Mouse (Mus musculus) liver, postnatal 0 days (tissue): Measurements from ENCODE around the gene Armcx5. TPM values are rescaled to one million over a fixed set of nuclear protein-coding genes. Genes with fewer than 3 reads are reported as not detected.
"Not testable (repeated sequence)": the region's sequence is repeated elsewhere in the genome, so short reads cannot be mapped to it uniquely, and the experiment has no call there.

Experiments
- ATAC-seq: fragments of 200-750 bp; cut with Nextera tagmentation; 2 replicates; pipeline ENCODE4 v1.8.0; 2017; ENCODE audit warnings: mild to moderate bottlenecking, moderate library complexity
- DNase-seq: peaks from one replicate; pipeline ENCODE4 v3.0.0-alpha.2; 2016
- H3K27ac ChIP-seq: fragments of 300-500 bp; sonication (generic); 2 replicates; pipeline ENCODE4 v1.5.1; 2014; ENCODE audit warnings: antibody characterized with exemption, moderate library complexity, mild to moderate bottlenecking, low read depth
- H3K27me3 ChIP-seq: fragments of 300-500 bp; sonication (generic); 2 replicates; pipeline ENCODE4 v1.6.1; 2014; ENCODE audit warnings: low read length, control low read depth, mixed read lengths; ENCODE audit not compliant: insufficient read depth
- H3K36me3 ChIP-seq: fragments of 300-500 bp; sonication (generic); replicated peaks from 2 replicates; pipeline ENCODE4 v1.6.1; 2014; ENCODE audit warnings: mild to moderate bottlenecking, control low read depth, low read length, moderate library complexity, mixed read lengths; ENCODE audit not compliant: insufficient read depth
- H3K4me1 ChIP-seq: fragments of 300-500 bp; sonication (generic); 2 replicates; pipeline ENCODE4 v1.6.1; 2014; ENCODE audit warnings: antibody characterized with exemption, mild to moderate bottlenecking, control low read depth; ENCODE audit not compliant: insufficient read depth
- H3K4me2 ChIP-seq: fragments of 300-500 bp; sonication (generic); 2 replicates; pipeline ENCODE4 v1.6.1; 2014; ENCODE audit warnings: low read depth, mild to moderate bottlenecking, low read length, moderate library complexity, mixed read lengths
- H3K4me3 ChIP-seq: fragments of 300-500 bp; sonication (generic); 2 replicates; pipeline ENCODE4 v1.5.1; 2014; ENCODE audit warnings: low read depth, low read length
- H3K9ac ChIP-seq: fragments of 300-500 bp; sonication (generic); replicated peaks from 2 replicates; pipeline ENCODE4 v1.6.1; 2014; ENCODE audit warnings: mild to moderate bottlenecking, moderate library complexity
- H3K9me3 ChIP-seq: fragments of 300-500 bp; sonication (generic); 2 replicates; pipeline ENCODE4 v1.6.1; 2016; ENCODE audit warnings: mild to moderate bottlenecking, control low read depth, low read length, mixed read lengths
- CTCF ChIP-seq: sonication (generic); IDR thresholded peaks from 2 replicates; pipeline ENCODE4 v1.5.1; 2016; ENCODE audit warnings: antibody characterized with exemption, low read depth
- EP300 ChIP-seq: IDR thresholded peaks from 2 replicates; pipeline ENCODE4 v1.6.1; 2016; ENCODE audit warnings: antibody characterized with exemption, low read depth, mild to moderate bottlenecking
- WGBS: fragments of 180-500 bp; shearing (Covaris S2); extraction: QIAGEN DNeasy Blood & Tissue Kit; methylation state at CpG from one replicate; pipeline ENCODE4 v1.1.7; 2014; ENCODE audit not compliant: insufficient replicate concordance; 5-methylcytosine and 5-hydroxymethylcytosine counted together
- polyA plus RNA-seq: library from polyadenylated mRNA; unstranded; fragments of >200 nt; fragmentation: Nextera tagmentation; extraction: Ambion mirVana; gene quantifications from 2 replicates; pipeline ENCODE4 v1.2.1, GENCODE M21; 2015

Armcx5 gene
- polyA plus RNA-seq, 1 experiment from 2014 or later, result 2.6 TPM

- no peak overlapping the region for H3K4me2 ChIP-seq
- TF ChIP-seq CTCF (no peak), EP300 (no peak)
- no peak overlapping the region for H3K4me3 ChIP-seq
- H3K4me1 ChIP-seq, result peaks cover 4% of the 10 kb centered on the region; the same call in 1 of the 2 replicates
- DNase-seq, result no peak
- no peak for ATAC-seq
- 59% methylated on average over 2 of the region's 2 CpGs for WGBS
- H3K9me3 ChIP-seq, result no peaks in the 10 kb centered on the region
- H3K27ac ChIP-seq, result no peak overlapping the region
- H3K27me3 ChIP-seq, result no peaks in the 10 kb centered on the region; the same call in 1 of the 2 replicates
- no peaks in the 10 kb centered on the region for H3K36me3 ChIP-seq
- H3K9ac ChIP-seq, result no peak overlapping the region
These were observed 3.6 kb upstream of the Armcx5 start for GRCm38 (mm10) chrX:135738730-135739520.

GRCm38 (mm10) chrX:135743056-135743355 lies 473 bp downstream of the Armcx5 start:
- ATAC-seq (peak; percentile 38), DNase-seq (no peak)
- Histone ChIP-seq H3K27me3 (no peaks in the 10 kb centered on the region), H3K9me3 (no peaks in the 10 kb centered on the region), H3K4me1 (peaks cover 4% of the 10 kb centered on the region; the same call in 1 of the 2 replicates), H3K27ac (peak overlapping the region; percentile 64; the same call in 1 of the 2 replicates), H3K36me3 (no peaks in the 10 kb centered on the region), H3K4me2 (peak overlapping the region; percentile 70), H3K4me3 (peak overlapping the region; percentile 68), H3K9ac (peak overlapping the region; percentile 61)
- no peak for TF ChIP-seq EP300
- TF ChIP-seq CTCF, result no peak; the same call in none of the 2 replicates
- 12% methylated on average over 7 of the region's 7 CpGs for WGBS

GRCm38 (mm10) chrX:135745376-135745775 lies 2.8 kb downstream of the Armcx5 start:
- H3K4me1 ChIP-seq, H3K27ac ChIP-seq, H3K4me2 ChIP-seq, H3K4me3 ChIP-seq, H3K9ac ChIP-seq, H3K27me3 ChIP-seq, ATAC-seq, DNase-seq, H3K9me3 ChIP-seq, H3K36me3 ChIP-seq: not testable (repeated sequence)
- 88% methylated on average over 3 of the region's 3 CpGs for WGBS

- no peaks in the 10 kb centered on the region; the same call in 1 of the 2 replicates for H3K36me3 ChIP-seq
- H3K4me1 ChIP-seq, result no peaks in the 10 kb centered on the region
- no peaks in the 10 kb centered on the region for H3K27me3 ChIP-seq
- no peaks in the 10 kb centered on the region for H3K9me3 ChIP-seq
- peak; percentile 86 for TF ChIP-seq CTCF
- TF ChIP-seq EP300, result no peak
- ATAC-seq (no peak), DNase-seq (peak; percentile 73)
- no peak overlapping the region for H3K4me3 ChIP-seq
- H3K4me2 ChIP-seq, result no peak overlapping the region
- no peak overlapping the region for H3K9ac ChIP-seq
- 2% methylated on average over 2 of the region's 2 CpGs for WGBS
- H3K27ac ChIP-seq, result no peak overlapping the region
These were observed 10.3 kb downstream of the Armcx5 start for GRCm38 (mm10) chrX:135752832-135753231.

GRCm38 (mm10) chrX:135761707-135762106 lies 19.2 kb downstream of the Armcx5 start:
- Histone ChIP-seq H3K4me3 (no peak overlapping the region), H3K4me1 (no peaks in the 10 kb centered on the region), H3K27ac (no peak overlapping the region), H3K36me3 (no peaks in the 10 kb centered on the region; the same call in 1 of the 2 replicates), H3K9ac (no peak overlapping the region), H3K27me3 (no peaks in the 10 kb centered on the region), H3K9me3 (no peaks in the 10 kb centered on the region), H3K4me2 (no peak overlapping the region)
- ATAC-seq (no peak), DNase-seq (peak; percentile 13)
- TF ChIP-seq EP300 (no peak), CTCF (peak; percentile 53)

GRCm38 (mm10) chrX:135768043-135768548 lies 25.6 kb downstream of the Armcx5 start:
- no peak for DNase-seq
- Histone ChIP-seq H3K27ac (no peak overlapping the region), H3K36me3 (no peaks in the 10 kb centered on the region), H3K4me1 (no peaks in the 10 kb centered on the region), H3K4me2 (no peak overlapping the region), H3K9ac (no peak overlapping the region), H3K27me3 (no peaks in the 10 kb centered on the region), H3K9me3 (no peaks in the 10 kb centered on the region), H3K4me3 (no peak overlapping the region)
- ATAC-seq, result no peak
- TF ChIP-seq CTCF (no peak), EP300 (no peak)
- WGBS, result 55% methylated on average over 3 of the region's 3 CpGs
